Mouse (Mus musculus) myocyte (in vitro differentiated cells): ENCODE data around the gene Bend4.

Experiments used
- E2F4 ChIP-seq: IDR thresholded peaks from one replicate; pipeline ENCODE4 v1.6.1; 2011; ENCODE audit warnings: mild to moderate bottlenecking, control low read depth, moderate library complexity; ENCODE audit not compliant: insufficient read depth
- MYOG ChIP-seq, 3 experiments: IDR thresholded peaks; one replicate each; pipeline ENCODE4 v1.6.1; 2011; ENCODE audit warnings: control low read depth in 2 of 3, low read depth in 2 of 3, mild to moderate bottlenecking in 2 of 3; ENCODE audit not compliant: insufficient read length in 2 of 3, control insufficient read depth in 1 of 3, insufficient read depth in 1 of 3
- POLR2A ChIP-seq: IDR thresholded peaks from one replicate; pipeline ENCODE4 v1.6.1; 2011; ENCODE audit warnings: low read depth, mild to moderate bottlenecking, control low read depth, moderate library complexity; ENCODE audit not compliant: insufficient read length
- POLR2AphosphoS2 ChIP-seq: IDR thresholded peaks from one replicate; pipeline ENCODE4 v1.6.1; 2011; ENCODE audit warnings: low read depth, control low read depth; ENCODE audit not compliant: insufficient read length
- SRF ChIP-seq: IDR thresholded peaks from one replicate; pipeline ENCODE4 v1.6.1; 2011; ENCODE audit warnings: low read depth; ENCODE audit not compliant: control insufficient read depth, insufficient read length
- TCF3 ChIP-seq: IDR thresholded peaks from one replicate; pipeline ENCODE4 v1.6.1; 2011; ENCODE audit warnings: low read depth, control low read depth; ENCODE audit not compliant: insufficient read length
- USF1 ChIP-seq: IDR thresholded peaks from one replicate; pipeline ENCODE4 v1.6.1; 2011; ENCODE audit warnings: low read depth, mild to moderate bottlenecking, control low read depth, moderate library complexity

DNA sequence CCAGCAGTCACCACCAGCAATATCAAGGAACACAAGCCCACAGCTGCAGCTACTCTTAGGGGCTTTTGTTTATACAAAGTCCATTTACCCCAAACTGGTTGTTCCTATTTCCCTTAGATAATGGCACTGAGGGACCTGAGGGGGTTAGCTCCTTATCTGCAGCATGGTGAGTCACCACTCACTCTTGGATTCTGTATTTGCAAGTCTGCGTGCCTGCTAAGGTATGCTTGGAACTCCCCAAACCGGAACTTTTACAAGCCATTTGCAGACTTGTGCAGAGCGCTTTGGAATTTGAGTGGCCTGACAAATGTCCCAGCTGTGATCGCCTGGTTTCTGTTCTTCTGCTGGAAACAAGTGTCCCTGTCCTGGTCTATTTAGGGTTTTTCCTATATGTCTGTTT lies 17.7 kb downstream of the Bend4 start:
- TF ChIP-seq TCF3 (no peak), POLR2A (no peak), POLR2AphosphoS2 (no peak), SRF (no peak), MYOG (IDR thresholded peaks at IDR 0.05; ENCODE audit: control insufficient read depth in 1 of 3, insufficient read depth in 1 of 3, insufficient read length in 2 of 3, low read depth in 2 of 3) (no peak), USF1 (no peak), E2F4 (no peak)
